Mouse (Mus musculus) Muller cell, postnatal 12 days (primary cell): ENCODE measurements around the gene Gm5157.
"Not testable (repeated sequence)": the region's sequence is repeated elsewhere in the genome, so short reads cannot be mapped to it uniquely, and the experiment has no call there.

Experiments used
- DNase-seq: peaks from one replicate; pipeline ENCODE4 v3.0.0-alpha.2; 2015; ENCODE audit errors: inconsistent ontology term

Gene Gm5157

DNA sequence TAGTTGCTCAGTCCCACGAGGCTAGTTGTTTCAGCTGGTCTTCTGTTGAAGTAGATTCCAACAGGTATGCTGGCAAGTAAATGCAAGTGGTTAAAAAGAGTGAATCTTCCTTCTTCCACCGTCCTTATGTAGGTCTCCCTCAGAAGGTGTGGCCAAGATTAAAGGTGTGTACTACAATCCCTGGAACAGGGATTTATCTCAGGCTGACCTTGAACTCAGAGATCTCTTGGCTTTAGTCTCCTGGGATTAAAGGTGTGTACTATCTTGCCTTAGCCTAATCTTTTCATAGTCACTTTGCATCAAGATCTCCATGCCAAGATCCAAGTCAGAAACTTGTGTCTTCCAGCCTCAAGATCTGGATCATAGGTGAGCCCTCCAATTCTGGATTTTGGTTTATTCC is at the start of gene Gm5157:
Gene Gm5157, minus strand, starts transcription at position 101 of the 400 bp plus-strand sequence.
- not testable (repeated sequence) for DNase-seq

DNA sequence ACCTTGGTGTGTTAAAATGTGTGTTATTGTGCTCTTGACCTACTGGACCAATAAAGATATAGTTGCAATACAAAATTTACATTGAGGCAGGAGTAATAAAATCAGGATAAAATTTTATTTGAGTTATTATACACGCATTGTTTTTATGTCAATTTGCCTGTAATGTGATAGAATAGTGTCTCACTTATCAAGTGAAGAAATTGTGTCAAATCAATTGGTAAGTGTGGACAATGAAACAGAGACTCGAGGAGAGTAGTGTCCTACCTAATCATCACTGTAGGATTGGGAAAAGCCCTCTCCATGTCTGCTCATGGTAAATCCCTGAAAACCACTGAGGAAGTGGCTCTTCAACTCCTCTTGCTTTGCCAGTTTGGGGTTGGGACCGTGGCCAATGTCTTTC is 28.3 kb downstream of the Gm5157 start, which contains the start of gene Vmn1r123:
Gene Vmn1r123, plus strand, starts transcription at position 301 of the 400 bp plus-strand sequence.
- not testable (repeated sequence) for DNase-seq
